Mouse (Mus musculus) heart, postnatal 0 days (tissue): ENCODE results near the gene Tktl1.

Experiments used
- CTCF ChIP-seq: IDR thresholded peaks from 2 replicates; pipeline ENCODE4 v1.5.1; 2016; ENCODE audit warnings: antibody characterized with exemption, control low read depth, low read depth
- EP300 ChIP-seq: IDR thresholded peaks from 2 replicates; pipeline ENCODE4 v1.6.1; 2016; ENCODE audit warnings: antibody characterized with exemption, low read depth

DNA sequence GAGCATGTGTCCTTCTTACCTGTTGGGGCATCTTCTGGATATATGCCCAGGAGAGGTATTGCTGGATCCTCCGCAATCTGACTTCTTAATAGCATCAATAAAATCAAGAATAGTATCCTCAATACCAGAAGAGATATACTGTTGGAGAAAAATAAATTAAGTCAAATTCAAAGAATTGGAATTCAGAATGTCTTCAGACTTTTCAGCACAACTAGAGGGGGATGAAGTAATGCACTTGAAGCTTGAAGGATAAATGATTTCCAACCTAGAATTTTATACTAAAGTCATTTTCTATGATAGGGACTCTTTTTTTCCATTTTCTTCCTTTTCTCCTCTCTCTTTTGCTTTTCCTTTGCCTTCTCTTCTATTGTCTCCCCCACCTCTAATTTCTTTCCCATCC, 9.3 kb upstream of the Tktl1 start, which contains the start of gene Tex28:
- TF ChIP-seq CTCF (no peak), EP300 (no peak)
